Mouse (Mus musculus) liver, embryonic 12.5 days (tissue): ENCODE results near the gene Eya3. TPM values are rescaled to one million over a fixed set of nuclear protein-coding genes. Genes with fewer than 3 reads are reported as not detected.
A peak's percentile ranks its signal among the peaks of the same experiment; 100 is the strongest.
"Not testable (repeated sequence)": the region's sequence is repeated elsewhere in the genome, so short reads cannot be mapped to it uniquely, and the experiment has no call there.

Source experiments
- ATAC-seq: fragments of 200-750 bp; cut with Nextera tagmentation; 2 replicates; pipeline ENCODE4 v1.8.0; 2017; ENCODE audit warnings: moderate number of reproducible peaks, mild to moderate bottlenecking, moderate library complexity
- H3K27ac ChIP-seq: fragments of 300-500 bp; sonication (generic); 2 replicates; pipeline ENCODE4 v1.5.1; 2016; ENCODE audit warnings: mild to moderate bottlenecking
- H3K27me3 ChIP-seq: fragments of 300-500 bp; sonication (generic); replicated peaks from 2 replicates; pipeline ENCODE4 v1.6.1; 2016; ENCODE audit warnings: mild to moderate bottlenecking, moderate library complexity
- H3K36me3 ChIP-seq: fragments of 300-500 bp; sonication (generic); 2 replicates; pipeline ENCODE4 v1.6.1; 2016; ENCODE audit warnings: mild to moderate bottlenecking, moderate library complexity
- H3K4me1 ChIP-seq: fragments of 300-500 bp; sonication (generic); 2 replicates; pipeline ENCODE4 v1.6.1; 2016
- H3K4me2 ChIP-seq: fragments of 300-500 bp; sonication (generic); 2 replicates; pipeline ENCODE4 v1.6.1; 2016; ENCODE audit warnings: mild to moderate bottlenecking, moderate library complexity
- H3K4me3 ChIP-seq: fragments of 300-500 bp; sonication (generic); 2 replicates; pipeline ENCODE4 v1.5.1; 2016; ENCODE audit warnings: mild to moderate bottlenecking, moderate library complexity
- H3K9ac ChIP-seq: fragments of 300-500 bp; sonication (generic); 2 replicates; pipeline ENCODE4 v1.6.1; 2016; ENCODE audit warnings: mild to moderate bottlenecking, moderate library complexity
- H3K9me3 ChIP-seq: fragments of 300-500 bp; sonication (generic); replicated peaks from 2 replicates; pipeline ENCODE4 v1.6.1; 2016; ENCODE audit warnings: mild to moderate bottlenecking, moderate library complexity
- WGBS: fragments of 180-500 bp; shearing (Covaris S2); methylation state at CpG from one replicate; pipeline ENCODE4 v1.1.7; 2016; ENCODE audit not compliant: insufficient replicate concordance; 5-methylcytosine and 5-hydroxymethylcytosine counted together
- polyA plus RNA-seq: library from polyadenylated mRNA; unstranded; fragments of >200 nt; fragmentation: Nextera tagmentation; extraction: Ambion mirVana; gene quantifications from 2 replicates; pipeline ENCODE4 v1.2.1, GENCODE M21; 2016

Gene Eya3
- polyA plus RNA-seq, 1 experiment from 2014 or later = 25.6 TPM

- Histone ChIP-seq H3K27ac (peak overlapping the region; percentile 53), H3K27me3 (no peaks in the 10 kb centered on the region), H3K9ac (no peak overlapping the region), H3K36me3 (no peaks in the 10 kb centered on the region), H3K4me3 (no peak overlapping the region), H3K9me3 (no peaks in the 10 kb centered on the region), H3K4me1 (peaks cover 37% of the 10 kb centered on the region), H3K4me2 (peak overlapping the region; percentile 47)
- WGBS = 59% methylated on average over 9 of the region's 9 CpGs
- ATAC-seq = no peak; the same call in 1 of the 2 replicates
These were observed 108.2 kb downstream of the Eya3 start for GRCm38 (mm10) chr4:132746911-132747517.

- no peaks in the 10 kb centered on the region for H3K36me3 ChIP-seq
- peak overlapping the region; percentile 53 for H3K27ac ChIP-seq
- no peaks in the 10 kb centered on the region for H3K9me3 ChIP-seq
- peak; percentile 42; the same call in 1 of the 2 replicates for ATAC-seq
- H3K4me3 ChIP-seq = no peak overlapping the region
- peak overlapping the region; percentile 47 for H3K4me2 ChIP-seq
- 22% methylated on average over 9 of the region's 9 CpGs for WGBS
- H3K27me3 ChIP-seq = no peaks in the 10 kb centered on the region
- H3K4me1 ChIP-seq = peaks cover 37% of the 10 kb centered on the region
- no peak overlapping the region for H3K9ac ChIP-seq
These were observed 109.0 kb downstream of the Eya3 start for GRCm38 (mm10) chr4:132747664-132748259.

- H3K27ac ChIP-seq = peak overlapping the region; percentile 26; the same call in 1 of the 2 replicates
- WGBS = 77% methylated on average over 4 of the region's 4 CpGs
- no peaks in the 10 kb centered on the region for H3K36me3 ChIP-seq
- H3K9me3 ChIP-seq = no peaks in the 10 kb centered on the region
- H3K4me3 ChIP-seq = no peak overlapping the region
- no peaks in the 10 kb centered on the region for H3K27me3 ChIP-seq
- H3K4me2 ChIP-seq = 0 out of 2 replicates have a peak overlapping the region, but pooled peaks have one; percentile 8
- H3K9ac ChIP-seq = no peak overlapping the region
- H3K4me1 ChIP-seq = peaks cover 33% of the 10 kb centered on the region
- no peak for ATAC-seq
These were observed 110.0 kb downstream of the Eya3 start for GRCm38 (mm10) chr4:132748778-132749177.

- H3K36me3 ChIP-seq = no peaks in the 10 kb centered on the region
- H3K27ac ChIP-seq = no peak overlapping the region
- H3K27me3 ChIP-seq = no peaks in the 10 kb centered on the region
- H3K4me3 ChIP-seq = no peak overlapping the region
- no peak overlapping the region for H3K9ac ChIP-seq
- ATAC-seq = no peak
- H3K9me3 ChIP-seq = no peaks in the 10 kb centered on the region
- 71% methylated on average over 6 of the region's 6 CpGs for WGBS
- H3K4me1 ChIP-seq = peaks cover 26% of the 10 kb centered on the region
- H3K4me2 ChIP-seq = no peak overlapping the region
These were observed 110.6 kb downstream of the Eya3 start for GRCm38 (mm10) chr4:132749258-132749982.

- H3K27ac ChIP-seq = no peak overlapping the region
- H3K9me3 ChIP-seq = no peaks in the 10 kb centered on the region
- no peak overlapping the region for H3K4me2 ChIP-seq
- no peak overlapping the region for H3K9ac ChIP-seq
- peaks cover 35% of the 10 kb centered on the region for H3K27me3 ChIP-seq
- H3K4me3 ChIP-seq = no peak overlapping the region
- peaks cover 14% of the 10 kb centered on the region for H3K4me1 ChIP-seq
- WGBS = 53% methylated on average over 6 of the region's 6 CpGs
- ATAC-seq = no peak
- H3K36me3 ChIP-seq = no peaks in the 10 kb centered on the region
These were observed 114.2 kb downstream of the Eya3 start for GRCm38 (mm10) chr4:132752992-132753391.

- H3K4me2 ChIP-seq = peak within 1 kb of the TSS; percentile 70
- no peaks in the 10 kb centered on the region for H3K36me3 ChIP-seq
- 0 out of 2 replicates have a peak, but pooled peaks cover 14% of the 10 kb centered on the region for H3K4me1 ChIP-seq
- peak within 1 kb of the TSS; percentile 39 for H3K4me3 ChIP-seq
- no peak for ATAC-seq
- 3% methylated on average over 22 of the region's 22 CpGs for WGBS
- peaks cover 49% of the 10 kb centered on the region for H3K27me3 ChIP-seq
- H3K9me3 ChIP-seq = no peaks in the 10 kb centered on the region
- no peak within 1 kb of the TSS for H3K9ac ChIP-seq
- H3K27ac ChIP-seq = no peak within 1 kb of the TSS
These were observed 118.2 kb downstream of the Eya3 start, which contains the start of gene Smpdl3b for GRCm38 (mm10) chr4:132756974-132757373. Gene Smpdl3b (minus strand): TSS chr4:132757252.

- no peaks in the 10 kb centered on the region for H3K36me3 ChIP-seq
- no peak overlapping the region for H3K4me3 ChIP-seq
- H3K4me2 ChIP-seq = no peak overlapping the region
- no peak overlapping the region for H3K9ac ChIP-seq
- H3K9me3 ChIP-seq = no peaks in the 10 kb centered on the region
- H3K27me3 ChIP-seq = peaks cover 49% of the 10 kb centered on the region
- no peak for ATAC-seq
- H3K27ac ChIP-seq = no peak overlapping the region
- 69% methylated on average over 7 of the region's 7 CpGs for WGBS
- 0 out of 2 replicates have a peak, but pooled peaks cover 14% of the 10 kb centered on the region for H3K4me1 ChIP-seq
These were observed 119.0 kb downstream of the Eya3 start for GRCm38 (mm10) chr4:132757633-132758351.

- Histone ChIP-seq H3K4me2 (no peak overlapping the region), H3K27ac (no peak overlapping the region), H3K9me3 (no peaks in the 10 kb centered on the region), H3K36me3 (no peaks in the 10 kb centered on the region), H3K9ac (no peak overlapping the region), H3K27me3 (peaks cover 41% of the 10 kb centered on the region), H3K4me1 (0 out of 2 replicates have a peak, but pooled peaks cover 14% of the 10 kb centered on the region), H3K4me3 (no peak overlapping the region)
- 37% methylated on average over 3 of the region's 3 CpGs for WGBS
- no peak for ATAC-seq
These were observed 121.5 kb downstream of the Eya3 start for GRCm38 (mm10) chr4:132760296-132760695.

- Histone ChIP-seq H3K9me3 (no peaks in the 10 kb centered on the region), H3K36me3 (no peaks in the 10 kb centered on the region)
- ATAC-seq = no peak
These were observed 123.8 kb downstream of the Eya3 start for GRCm38 (mm10) chr4:132762602-132763001.

GRCm38 (mm10) chr4:132763125-132763524 is 124.3 kb downstream of the Eya3 start:
- not testable (repeated sequence) for ATAC-seq, H3K36me3 ChIP-seq, H3K4me3 ChIP-seq, H3K9ac ChIP-seq, H3K27ac ChIP-seq, H3K4me2 ChIP-seq, H3K9me3 ChIP-seq
- H3K4me1 ChIP-seq = peaks cover 11% of the 10 kb centered on the region
- WGBS = 69% methylated on average over 3 of the region's 3 CpGs
- H3K27me3 ChIP-seq = peaks cover 13% of the 10 kb centered on the region

More at GRCm38 (mm10) chr4:132762602-132763001, 123.8 kb downstream of the Eya3 start:
- Histone ChIP-seq H3K9ac (no peak overlapping the region), H3K27me3 (peaks cover 18% of the 10 kb centered on the region), H3K4me3 (no peak overlapping the region), H3K4me1 (peaks cover 10% of the 10 kb centered on the region), H3K27ac (no peak overlapping the region), H3K4me2 (no peak overlapping the region)
- 68% methylated on average over 6 of the region's 6 CpGs for WGBS

- Histone ChIP-seq H3K27ac (peak within 1 kb of the TSS; percentile 87), H3K4me2 (peak within 1 kb of the TSS; percentile 76), H3K27me3 (no peaks in the 10 kb centered on the region), H3K9ac (peak within 1 kb of the TSS; percentile 94), H3K36me3 (peaks cover 36% of the 10 kb centered on the region), H3K4me3 (peak within 1 kb of the TSS; percentile 96), H3K9me3 (no peaks in the 10 kb centered on the region), H3K4me1 (peaks cover 22% of the 10 kb centered on the region)
- ATAC-seq = peak; percentile 94
- under 1% methylated on average over 71 of the region's 71 CpGs for WGBS
These were observed 129.4 kb downstream of the Eya3 start, which contains the start of gene Rpa2 for GRCm38 (mm10) chr4:132767914-132768876. Gene Rpa2 (plus strand): TSS chr4:132768332.
